Mouse (Mus musculus) kidney, embryonic 15.5 days (tissue): ENCODE data around the gene Rbm18. TPM values are rescaled to one million over a fixed set of nuclear protein-coding genes. Genes with fewer than 3 reads are reported as not detected.

Experiments
- ATAC-seq: fragments of 200-750 bp; cut with Nextera tagmentation; replicated peaks from 2 replicates; pipeline ENCODE4 v1.8.0; 2017; ENCODE audit warnings: moderate TSS enrichment; ENCODE audit not compliant: low FRiP score
- H3K27ac ChIP-seq: fragments of 300-500 bp; sonication (generic); 2 replicates; pipeline ENCODE4 v1.5.1; 2015; ENCODE audit warnings: mild to moderate bottlenecking, inconsistent platforms
- H3K27me3 ChIP-seq: fragments of 300-500 bp; sonication (generic); 2 replicates; pipeline ENCODE4 v1.6.1; 2015; ENCODE audit warnings: inconsistent platforms
- H3K36me3 ChIP-seq: fragments of 300-500 bp; sonication (generic); 2 replicates; pipeline ENCODE4 v1.6.1; 2015; ENCODE audit warnings: inconsistent platforms
- H3K4me1 ChIP-seq: fragments of 300-500 bp; sonication (generic); 2 replicates; pipeline ENCODE4 v1.6.1; 2015; ENCODE audit warnings: inconsistent platforms
- H3K4me2 ChIP-seq: fragments of 300-500 bp; sonication (generic); 2 replicates; pipeline ENCODE4 v1.6.1; 2015; ENCODE audit warnings: moderate library complexity, mild to moderate bottlenecking, inconsistent platforms
- H3K4me3 ChIP-seq: fragments of 300-500 bp; sonication (generic); replicated peaks from 2 replicates; pipeline ENCODE4 v1.5.1; 2015; ENCODE audit warnings: mild to moderate bottlenecking, inconsistent platforms
- H3K9ac ChIP-seq: fragments of 300-500 bp; sonication (generic); 2 replicates; pipeline ENCODE4 v1.6.1; 2015; ENCODE audit warnings: mild to moderate bottlenecking, inconsistent platforms
- H3K9me3 ChIP-seq: fragments of 300-500 bp; sonication (generic); replicated peaks from 2 replicates; pipeline ENCODE4 v1.6.1; 2016; ENCODE audit warnings: inconsistent platforms
- WGBS: fragments of 180-500 bp; shearing (Covaris S2); methylation state at CpG from one replicate; pipeline ENCODE4 v1.1.7; 2015; ENCODE audit warnings: mixed read lengths; 5-methylcytosine and 5-hydroxymethylcytosine counted together
- polyA plus RNA-seq: library from polyadenylated mRNA; unstranded; fragments of >200 nt; fragmentation: Nextera tagmentation; extraction: Ambion mirVana; gene quantifications from 2 replicates; pipeline ENCODE4 v1.2.1, GENCODE M21; 2015

Rbm18 gene
- polyA plus RNA-seq, 1 experiment from 2014 or later: 71.1 TPM

- WGBS: 65% methylated on average over 3 of the region's 3 CpGs
- Histone ChIP-seq H3K36me3 (no peaks in the 10 kb centered on the region), H3K4me1 (peaks cover 34% of the 10 kb centered on the region), H3K4me2 (no peak overlapping the region), H3K27me3 (peaks cover 86% of the 10 kb centered on the region), H3K27ac (no peak overlapping the region), H3K9me3 (no peaks in the 10 kb centered on the region), H3K4me3 (no peak overlapping the region), H3K9ac (no peak overlapping the region)
- ATAC-seq: no peak
Measured at GRCm38 (mm10) chr2:36089190-36089589, 47.4 kb downstream of the Rbm18 start.

- no peak overlapping the region for H3K9ac ChIP-seq
- no peak for ATAC-seq
- no peak overlapping the region for H3K4me3 ChIP-seq
- H3K36me3 ChIP-seq: peaks cover 6% of the 10 kb centered on the region; the same call in 1 of the 2 replicates
- peaks cover 44% of the 10 kb centered on the region for H3K27me3 ChIP-seq
- no peaks in the 10 kb centered on the region for H3K9me3 ChIP-seq
- peaks cover 14% of the 10 kb centered on the region for H3K4me1 ChIP-seq
- no peak overlapping the region for H3K27ac ChIP-seq
- no peak overlapping the region for H3K4me2 ChIP-seq
- 95% methylated on average over 1 of the region's 1 CpGs for WGBS
Measured at GRCm38 (mm10) chr2:36085041-36085440, 51.5 kb downstream of the Rbm18 start.

GRCm38 (mm10) chr2:36082802-36083580 lies 53.6 kb downstream of the Rbm18 start:
- Histone ChIP-seq H3K27ac (no peak overlapping the region), H3K4me3 (no peak overlapping the region), H3K4me2 (no peak overlapping the region), H3K27me3 (peaks cover 30% of the 10 kb centered on the region), H3K4me1 (peaks cover 20% of the 10 kb centered on the region), H3K36me3 (peaks cover 6% of the 10 kb centered on the region; the same call in 1 of the 2 replicates), H3K9ac (no peak overlapping the region), H3K9me3 (no peaks in the 10 kb centered on the region)
- no peak for ATAC-seq
- WGBS: 83% methylated on average over 9 of the region's 9 CpGs

GRCm38 (mm10) chr2:36081446-36081845 lies 55.1 kb downstream of the Rbm18 start:
- peaks cover 6% of the 10 kb centered on the region; the same call in 1 of the 2 replicates for H3K36me3 ChIP-seq
- H3K27me3 ChIP-seq: peaks cover 20% of the 10 kb centered on the region; the same call in 1 of the 2 replicates
- H3K9me3 ChIP-seq: no peaks in the 10 kb centered on the region
- peak overlapping the region; percentile 32; the same call in 1 of the 2 replicates for H3K4me2 ChIP-seq
- ATAC-seq: peak; percentile 86
- H3K4me3 ChIP-seq: no peak overlapping the region
- H3K9ac ChIP-seq: no peak overlapping the region
- H3K27ac ChIP-seq: 0 out of 2 replicates have a peak overlapping the region, but pooled peaks have one; percentile 37
- peaks cover 31% of the 10 kb centered on the region for H3K4me1 ChIP-seq
- 21% methylated on average over 9 of the region's 9 CpGs for WGBS

- H3K36me3 ChIP-seq: no peaks in the 10 kb centered on the region
- peaks cover 28% of the 10 kb centered on the region for H3K4me1 ChIP-seq
- WGBS: 15% methylated on average over 11 of the region's 11 CpGs
- H3K27me3 ChIP-seq: peaks cover 10% of the 10 kb centered on the region; the same call in 1 of the 2 replicates
- H3K4me3 ChIP-seq: no peak overlapping the region
- peak; percentile 35; the same call in 1 of the 2 replicates for ATAC-seq
- H3K27ac ChIP-seq: no peak overlapping the region
- H3K4me2 ChIP-seq: peak overlapping the region; percentile 41
- no peak overlapping the region for H3K9ac ChIP-seq
- H3K9me3 ChIP-seq: no peaks in the 10 kb centered on the region
Measured at GRCm38 (mm10) chr2:36077160-36077761, 59.3 kb downstream of the Rbm18 start.

GRCm38 (mm10) chr2:36075210-36075609 lies 61.4 kb downstream of the Rbm18 start:
- no peak overlapping the region for H3K4me2 ChIP-seq
- peaks cover 18% of the 10 kb centered on the region for H3K4me1 ChIP-seq
- no peak overlapping the region for H3K4me3 ChIP-seq
- WGBS: 89% methylated on average over 5 of the region's 5 CpGs
- ATAC-seq: no peak
- no peaks in the 10 kb centered on the region for H3K36me3 ChIP-seq
- H3K9ac ChIP-seq: no peak overlapping the region
- peaks cover 10% of the 10 kb centered on the region; the same call in 1 of the 2 replicates for H3K27me3 ChIP-seq
- no peaks in the 10 kb centered on the region for H3K9me3 ChIP-seq
- no peak overlapping the region for H3K27ac ChIP-seq

DNA sequence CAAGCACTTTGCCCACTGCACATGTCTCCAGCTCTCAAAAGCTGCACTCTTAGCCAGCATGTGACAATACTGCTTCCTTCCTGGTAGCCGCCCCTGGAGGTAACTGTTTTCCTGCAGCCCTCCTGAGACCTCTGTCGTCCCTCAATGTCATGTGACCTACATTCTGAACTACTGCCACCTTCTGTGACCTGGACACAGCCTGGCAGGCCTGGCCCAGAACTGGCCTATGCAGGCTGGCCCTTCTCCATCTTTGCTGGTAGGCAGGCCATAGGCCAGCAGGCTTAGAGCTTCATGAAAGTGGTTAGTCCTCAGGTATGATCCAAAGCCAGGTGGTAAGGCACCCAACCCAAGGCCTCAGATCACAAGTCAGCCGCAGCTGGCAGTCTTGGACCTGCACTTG lies 62.8 kb downstream of the Rbm18 start:
- 44% methylated on average over 3 of the region's 3 CpGs for WGBS
- ATAC-seq: no peak
- Histone ChIP-seq H3K27ac (no peak overlapping the region), H3K9ac (no peak overlapping the region), H3K4me1 (peaks cover 17% of the 10 kb centered on the region), H3K4me3 (no peak overlapping the region), H3K4me2 (no peak overlapping the region), H3K27me3 (peaks cover 4% of the 10 kb centered on the region; the same call in 1 of the 2 replicates), H3K9me3 (no peaks in the 10 kb centered on the region), H3K36me3 (no peaks in the 10 kb centered on the region)

- H3K27ac ChIP-seq: no peak overlapping the region
- no peak overlapping the region for H3K4me2 ChIP-seq
- peaks cover 5% of the 10 kb centered on the region for H3K27me3 ChIP-seq
- H3K4me3 ChIP-seq: no peak overlapping the region
- H3K9ac ChIP-seq: no peak overlapping the region
- no peaks in the 10 kb centered on the region for H3K36me3 ChIP-seq
- H3K4me1 ChIP-seq: no peaks in the 10 kb centered on the region
- WGBS: 77% methylated on average over 8 of the region's 8 CpGs
- H3K9me3 ChIP-seq: no peaks in the 10 kb centered on the region
- ATAC-seq: no peak
Measured at GRCm38 (mm10) chr2:36071660-36072305, 64.8 kb downstream of the Rbm18 start.

DNA sequence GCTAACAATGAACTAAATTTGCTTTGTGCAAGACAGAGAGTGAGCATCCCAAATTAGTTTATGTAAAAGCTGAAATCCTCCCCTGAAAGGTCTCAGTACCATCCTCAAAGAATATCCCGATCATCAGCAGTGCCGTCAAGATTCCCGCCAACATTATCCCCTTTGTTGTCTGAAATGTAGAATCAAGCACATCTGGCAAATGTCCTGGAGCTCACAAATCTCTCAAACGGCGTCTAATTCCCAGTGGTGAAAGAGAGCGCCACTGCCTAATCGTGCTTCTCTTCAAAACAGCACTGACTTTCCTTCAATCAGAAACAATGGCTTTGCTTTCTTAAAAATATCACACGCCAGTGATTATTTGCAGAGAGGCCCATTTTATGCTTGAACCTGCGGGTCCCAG lies 69.4 kb downstream of the Rbm18 start:
- ATAC-seq: no peak
- WGBS: 56% methylated on average over 9 of the region's 9 CpGs
- Histone ChIP-seq H3K4me1 (no peaks in the 10 kb centered on the region), H3K9ac (no peak overlapping the region), H3K27ac (no peak overlapping the region), H3K9me3 (no peaks in the 10 kb centered on the region), H3K4me2 (no peak overlapping the region), H3K36me3 (no peaks in the 10 kb centered on the region), H3K4me3 (no peak overlapping the region), H3K27me3 (peaks cover 5% of the 10 kb centered on the region; the same call in 1 of the 2 replicates)

Other genes starting within 250 kb of the Rbm18 start
- gene Ttll11, start 156.9 kb downstream of the Rbm18 start, polyA plus RNA-seq: 0.36 and 0.88 TPM in 2 replicates
- gene Ndufa8, start 87.4 kb downstream of the Rbm18 start, polyA plus RNA-seq: 252 and 254 TPM in 2 replicates
- 0.40 and 0.91 TPM in 2 replicates for gene Morn5, start 87.3 kb downstream of the Rbm18 start, polyA plus RNA-seq
- gene Lhx6, start 31.4 kb downstream of the Rbm18 start, polyA plus RNA-seq: 2.4 and 2.6 TPM in 2 replicates
- 26.7 and 28.6 TPM in 2 replicates for gene Mrrf, start 384 bp downstream of the Rbm18 start, polyA plus RNA-seq
- 29.2 and 30.6 TPM in 2 replicates for gene Ptgs1, start 93.7 kb upstream of the Rbm18 start, polyA plus RNA-seq
- gene Olfr338, start 236.7 kb upstream of the Rbm18 start, polyA plus RNA-seq: not detected in 2 replicates